Comparison of ENCODE assay signal across 25 mouse cellular contexts in the genomic region with DNA sequence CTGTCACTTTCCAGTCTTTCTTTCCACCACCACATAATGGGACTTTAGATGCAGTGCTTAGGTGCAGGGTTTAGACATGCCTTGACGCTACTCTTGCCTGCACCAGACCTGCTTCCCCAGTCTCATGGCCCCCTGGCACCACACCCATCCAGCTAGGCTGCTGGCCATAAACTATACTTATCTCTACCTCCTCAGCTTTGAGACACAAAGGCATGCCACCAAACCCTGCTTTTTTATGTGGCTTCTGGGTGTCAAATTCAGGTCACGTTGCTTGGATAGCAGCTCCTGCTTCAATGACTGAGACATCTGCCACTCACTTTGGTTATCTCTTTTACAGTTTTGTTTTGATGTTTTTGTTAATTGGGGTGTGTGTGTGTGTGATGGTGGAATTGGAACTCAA. TPM values are rescaled to one million over a fixed set of nuclear protein-coding genes. Genes with fewer than 3 reads are reported as not detected.
DNase-seq lines count a peak whose midpoint lies in the region; ATAC-seq lines count a peak whose summit lies in the region.
"Had no signal": no experiment of that assay in that cellular context is flagged by ENCODE, and none has a peak within 500 bp of the region (broad histone marks: within the 10 kb centered on the region; RNA-seq: fewer than 3 reads in every experiment).

No protein-coding gene starts in this region.

- peak; percentile 8 for DNase-seq in spleen, adult 12 weeks (ENCODE audit: low spot score)
- DNase-seq in spleen, adult 18-20 months: no peak
- DNase-seq in right cerebral cortex, adult 18-20 months: no peak
- no peak for DNase-seq in lung, postnatal 10 days
- DNase-seq in gastrocnemius, postnatal 25 days: no peak
- DNase-seq: adrenal gland, postnatal 36 days; cerebellum, adult 11-12 months; cerebellum, postnatal 25 days; embryo, embryonic 11 days; gastrocnemius, adult 2 months; kidney, postnatal 4 days; left cerebral cortex, postnatal 4 days; right cerebral cortex, postnatal 25 days; thymus, postnatal 14 days had no signal

- H3K9me3 ChIP-seq in liver, embryonic 15.5 days (replicated peaks): no peaks in the 10 kb centered on the region
- no peaks in the 10 kb centered on the region; the same call in 1 of the 2 replicates for H3K9me3 ChIP-seq in stomach, embryonic 16.5 days (replicated peaks; ENCODE audit: control insufficient read depth, low read length)
- H3K9me3 ChIP-seq: limb, embryonic 15.5 days had no signal

- no peak overlapping the region for H3K4me3 ChIP-seq in liver, embryonic 15.5 days (replicated peaks)
- H3K4me3 ChIP-seq in stomach, embryonic 16.5 days (replicated peaks; ENCODE audit: low read length): no peak overlapping the region
- H3K4me3 ChIP-seq: embryonic facial prominence, embryonic 13.5 days; gastrocnemius, adult 2 months; limb, embryonic 15.5 days; midbrain, embryonic 13.5 days had no signal

- H3K4me2 ChIP-seq in liver, embryonic 15.5 days: peak overlapping the region; percentile 40
- H3K4me2 ChIP-seq in stomach, embryonic 16.5 days (ENCODE audit: low read depth, low read length): no peak overlapping the region
- H3K4me2 ChIP-seq: embryonic facial prominence, embryonic 13.5 days; limb, embryonic 15.5 days; midbrain, embryonic 13.5 days had no signal

- H3K4me1 ChIP-seq in liver, embryonic 15.5 days (replicated peaks): peaks cover 27% of the 10 kb centered on the region
- H3K4me1 ChIP-seq in stomach, embryonic 16.5 days (ENCODE audit: control insufficient read depth, insufficient read depth, low read length): no peaks in the 10 kb centered on the region
- H3K4me1 ChIP-seq: embryonic facial prominence, embryonic 13.5 days; limb, embryonic 15.5 days; midbrain, embryonic 13.5 days had no signal

- no peaks in the 10 kb centered on the region for H3K27me3 ChIP-seq in liver, embryonic 15.5 days
- H3K27me3 ChIP-seq in stomach, embryonic 16.5 days (ENCODE audit: control insufficient read depth, insufficient read depth, low read length): no peaks in the 10 kb centered on the region
- H3K27me3 ChIP-seq: embryonic facial prominence, embryonic 13.5 days; limb, embryonic 15.5 days; midbrain, embryonic 13.5 days had no signal

- no peaks in the 10 kb centered on the region for H3K36me3 ChIP-seq in liver, embryonic 15.5 days (replicated peaks)
- no peaks in the 10 kb centered on the region for H3K36me3 ChIP-seq in stomach, embryonic 16.5 days (ENCODE audit: control insufficient read depth, insufficient read depth, low read length)
- H3K36me3 ChIP-seq: embryonic facial prominence, embryonic 13.5 days; limb, embryonic 15.5 days; midbrain, embryonic 13.5 days had no signal

- no peak overlapping the region for H3K9ac ChIP-seq in liver, embryonic 15.5 days
- no peak overlapping the region for H3K9ac ChIP-seq in stomach, embryonic 16.5 days (ENCODE audit: low read length)
- H3K9ac ChIP-seq: embryonic facial prominence, embryonic 13.5 days; limb, embryonic 15.5 days; midbrain, embryonic 13.5 days had no signal

- ATAC-seq in erythroid progenitor cell, adult 5-6 weeks (replicated peaks; ENCODE audit: low FRiP score, poor library complexity, severe bottlenecking): peak; percentile 95
- peak; percentile 94 for ATAC-seq in liver, embryonic 15.5 days (ENCODE audit: insufficient read depth)
- 0 out of 2 replicates have a peak, but pooled peaks have one; percentile 17 for ATAC-seq in stomach, embryonic 16.5 days (ENCODE audit: insufficient read depth, low FRiP score)
- ATAC-seq: CD4-positive, CD25-positive, alpha-beta regulatory T cell, adult 4 months; forebrain, embryonic 14.5 days; hindbrain, embryonic 16.5 days; intestine, postnatal 0 days; midbrain, embryonic 13.5 days; Patski had no signal

- WGBS in liver, embryonic 15.5 days (ENCODE audit: insufficient replicate concordance): 20% methylated on average over 2 of the region's 2 CpGs
- 76% methylated on average over 2 of the region's 2 CpGs for WGBS in stomach, embryonic 16.5 days

- H3K27ac ChIP-seq in liver, embryonic 15.5 days (replicated peaks): peak overlapping the region; percentile 45
- no peak overlapping the region for H3K27ac ChIP-seq in stomach, embryonic 16.5 days (ENCODE audit: low read length)
- H3K27ac ChIP-seq: embryonic facial prominence, embryonic 13.5 days; gastrocnemius, adult 2 months; limb, embryonic 15.5 days; midbrain, embryonic 13.5 days had no signal

RNA-seq across cellular contexts. Expression of gene Ogfrl1, which starts 28.9 kb away (rescaled TPM):
- 57.4 and 59.8 TPM in 2 replicates for total RNA-seq in erythroid progenitor cell, adult 5-6 weeks (2015; ENCODE audit: low replicate concordance)
- 31.6 and 34.8 TPM in 2 replicates for total RNA-seq in erythroid progenitor cell, adult 5-6 weeks (2017; ENCODE audit: low replicate concordance)
- polyA plus RNA-seq in liver, embryonic 15.5 days (2015; fragmentation: Nextera tagmentation; extraction: Ambion mirVana): 11.9 and 14.8 TPM in 2 replicates
- polyA plus RNA-seq in stomach, embryonic 16.5 days (2015; fragmentation: Nextera tagmentation; extraction: Ambion mirVana): 2.2 and 4.2 TPM in 2 replicates
- 1 to 10 TPM; 4.1 to 4.6 TPM for total RNA-seq in gastrocnemius, postnatal 25 days (2021)

Comparison
In these comparisons a context has a peak if more than half of its experiments do, and no peak if none do; other contexts are left out.
1. ATAC-seq: peak in every context shown above with its lines; median percentile 95 in erythroid progenitor cell, adult 5-6 weeks; 94 in liver, embryonic 15.5 days; 17 in stomach, embryonic 16.5 days.
2. RNA of gene Ogfrl1, which starts 28.9 kb away (total RNA-seq): 31.6 to 59.8 TPM in erythroid progenitor cell, adult 5-6 weeks; 4.1 to 4.6 TPM in gastrocnemius, postnatal 25 days; every median in the first group is over 4 times any median in the second.